Mouse (Mus musculus): Measurements from ENCODE around the gene Tiparp. TPM values are rescaled to one million over a fixed set of nuclear protein-coding genes. Genes with fewer than 3 reads are reported as not detected.

Tiparp gene
- polyA plus RNA-seq, 1 experiment from 2014 or later: 31.6 TPM

GRCm38 (mm10) chr3:65541552-65541935, 13.3 kb downstream of the Tiparp start:
- TF ChIP-seq CTCF (IDR thresholded peaks at IDR 0.05): no peak
- in situ Hi-C loops (cut with MboI; ENCODE audit: low pct_unique_long_range_greater_than_20kb): loop anchor here (25.0 kb wide), 1 partner anchor 1554 kb away; the partner anchor contains the start of gene Gmps
- no peak for ATAC-seq

GRCm38 (mm10) chr3:65549785-65550184, 21.6 kb downstream of the Tiparp start:
- ATAC-seq: no peak
- no peak for DNase-seq (ENCODE audit: low read depth, low spot score)
- POLR2A ChIA-PET: interaction anchor here (1.7 kb wide), 1 partner anchor 10 kb away, joined by 3 read pairs; no protein-coding TSS in a partner anchor
- TF ChIP-seq CTCF (IDR thresholded peaks at IDR 0.05): no peak
- H3K27me3 ChIP-seq: no peaks in the 10 kb centered on the region
- in situ Hi-C loops (cut with MboI; ENCODE audit: low pct_unique_long_range_greater_than_20kb): loop anchor here (25.0 kb wide), 1 partner anchor 1562 kb away; the partner anchor contains the start of gene Gmps
- CTCF ChIA-PET: interaction anchor here (1.2 to 2.3 kb wide), 3 partner anchors 9 to 285 kb away, joined by 3 to 8 read pairs (median 3); no protein-coding TSS in a partner anchor

More at GRCm38 (mm10) chr3:65541552-65541935, 13.3 kb downstream of the Tiparp start:
- DNase-seq (ENCODE audit: low read depth, low spot score): no peak
- no peaks in the 10 kb centered on the region for H3K27me3 ChIP-seq
- ChIA-PET CTCF (interaction anchor here (2.9 kb wide), 1 partner anchor 9 kb away, joined by 8 read pairs; no protein-coding TSS in a partner anchor), POLR2A (no interaction called here)

GRCm38 (mm10) chr3:65551065-65551464, 22.9 kb downstream of the Tiparp start:
- no peak for TF ChIP-seq CTCF (IDR thresholded peaks at IDR 0.05)

GRCm38 (mm10) chr3:65554633-65555032, 26.4 kb downstream of the Tiparp start:
- no peaks in the 10 kb centered on the region for H3K27me3 ChIP-seq
- DNase-seq (ENCODE audit: low read depth, low spot score) (no peak), ATAC-seq (no peak)
- CTCF ChIA-PET: interaction anchor here (0.9 to 1.7 kb wide), 5 partner anchors 9 to 33 kb away, joined by 3 to 4 read pairs (median 3); no protein-coding TSS in a partner anchor
- in situ Hi-C loops (cut with MboI; ENCODE audit: low pct_unique_long_range_greater_than_20kb): no loop called here
- no peak for TF ChIP-seq CTCF (IDR thresholded peaks at IDR 0.05)
- POLR2A ChIA-PET: no interaction called here

More at GRCm38 (mm10) chr3:65551065-65551464, 22.9 kb downstream of the Tiparp start:
- ChIA-PET CTCF (interaction anchor here (0.7 to 2.3 kb wide), 2 partner anchors 10 to 30 kb away, joined by 3 to 8 read pairs; no protein-coding TSS in a partner anchor), POLR2A (interaction anchor here (0.7 to 0.8 kb wide), 2 partner anchors 10 to 108 kb away, joined by 3 to 7 read pairs; no protein-coding TSS in a partner anchor)
- no peaks in the 10 kb centered on the region for H3K27me3 ChIP-seq
- no peak for DNase-seq (ENCODE audit: low read depth, low spot score)
- in situ Hi-C loops (cut with MboI; ENCODE audit: low pct_unique_long_range_greater_than_20kb): no loop called here
- ATAC-seq: no peak

- TF ChIP-seq CTCF (IDR thresholded peaks at IDR 0.05): no peak
- ChIA-PET CTCF (interaction anchor here (0.9 to 1.5 kb wide), 3 partner anchors 18 to 73 kb away, joined by 3 to 4 read pairs (median 3); no protein-coding TSS in a partner anchor), POLR2A (no interaction called here)
- no peak for ATAC-seq
- no peak for DNase-seq (ENCODE audit: low read depth, low spot score)
- H3K27me3 ChIP-seq: no peaks in the 10 kb centered on the region
- in situ Hi-C loops (cut with MboI; ENCODE audit: low pct_unique_long_range_greater_than_20kb): no loop called here
Measured at GRCm38 (mm10) chr3:65558679-65559078, 30.5 kb downstream of the Tiparp start.

GRCm38 (mm10) chr3:65562212-65562611, 34.0 kb downstream of the Tiparp start:
- ChIA-PET CTCF (no interaction called here), POLR2A (no interaction called here)
- in situ Hi-C loops (cut with MboI; ENCODE audit: low pct_unique_long_range_greater_than_20kb): no loop called here
- no peaks in the 10 kb centered on the region for H3K27me3 ChIP-seq
- ATAC-seq (no peak), DNase-seq (ENCODE audit: low read depth, low spot score) (no peak)
- no peak for TF ChIP-seq CTCF (IDR thresholded peaks at IDR 0.05)

GRCm38 (mm10) chr3:65562694-65563093, 34.5 kb downstream of the Tiparp start:
- H3K27me3 ChIP-seq: no peaks in the 10 kb centered on the region
- in situ Hi-C loops (cut with MboI; ENCODE audit: low pct_unique_long_range_greater_than_20kb): no loop called here
- ChIA-PET CTCF (interaction anchor here (1.0 to 1.5 kb wide), 2 partner anchors 10 to 13 kb away, joined by 3 to 4 read pairs; no protein-coding TSS in a partner anchor), POLR2A (no interaction called here)
- ATAC-seq: no peak
- no peak for DNase-seq (ENCODE audit: low read depth, low spot score)
- no peak for TF ChIP-seq CTCF (IDR thresholded peaks at IDR 0.05)

GRCm38 (mm10) chr3:65563926-65564624, 35.9 kb downstream of the Tiparp start:
- ChIA-PET POLR2A (interaction anchor here (1.1 kb wide), 1 partner anchor 13 kb away, joined by 4 read pairs; no protein-coding TSS in a partner anchor), CTCF (interaction anchor here (0.9 to 1.5 kb wide), 5 partner anchors 8 to 54 kb away, joined by 3 to 4 read pairs (median 3); no protein-coding TSS in a partner anchor)
- no peaks in the 10 kb centered on the region for H3K27me3 ChIP-seq
- DNase-seq (ENCODE audit: low read depth, low spot score): no peak
- no peak for ATAC-seq
- no peak for TF ChIP-seq CTCF (IDR thresholded peaks at IDR 0.05)
- in situ Hi-C loops (cut with MboI; ENCODE audit: low pct_unique_long_range_greater_than_20kb): no loop called here

- POLR2A ChIA-PET: no interaction called here
Measured at GRCm38 (mm10) chr3:65565632-65566300, 37.6 kb downstream of the Tiparp start.

GRCm38 (mm10) chr3:65569941-65570340, 41.7 kb downstream of the Tiparp start:
- ATAC-seq (no peak), DNase-seq (ENCODE audit: low read depth, low spot score) (no peak)
- POLR2A ChIA-PET: no interaction called here
- no peaks in the 10 kb centered on the region for H3K27me3 ChIP-seq
- in situ Hi-C loops (cut with MboI; ENCODE audit: low pct_unique_long_range_greater_than_20kb): no loop called here
- CTCF ChIA-PET: interaction anchor here (1.2 kb wide), 1 partner anchor 35 kb away, joined by 4 read pairs; no protein-coding TSS in a partner anchor
- no peak for TF ChIP-seq CTCF (IDR thresholded peaks at IDR 0.05)

More at GRCm38 (mm10) chr3:65565632-65566300, 37.6 kb downstream of the Tiparp start:
- no peaks in the 10 kb centered on the region for H3K27me3 ChIP-seq
- DNase-seq (ENCODE audit: low read depth, low spot score): no peak
- in situ Hi-C loops (cut with MboI; ENCODE audit: low pct_unique_long_range_greater_than_20kb): no loop called here
- CTCF ChIA-PET: interaction anchor here (1.4 kb wide), 1 partner anchor 34 kb away, joined by 3 read pairs; no protein-coding TSS in a partner anchor
- no peak for TF ChIP-seq CTCF (IDR thresholded peaks at IDR 0.05)
- ATAC-seq: no peak
